Mouse (Mus musculus): ENCODE measurements around the gene Vwc2l. TPM values are rescaled to one million over a fixed set of nuclear protein-coding genes. Genes with fewer than 3 reads are reported as not detected.

The Vwc2l gene
- not detected in 2 replicates for polyA plus RNA-seq (2011; ENCODE audit: insufficient read depth, insufficient read length, low replicate concordance, missing spikeins)

DNA sequence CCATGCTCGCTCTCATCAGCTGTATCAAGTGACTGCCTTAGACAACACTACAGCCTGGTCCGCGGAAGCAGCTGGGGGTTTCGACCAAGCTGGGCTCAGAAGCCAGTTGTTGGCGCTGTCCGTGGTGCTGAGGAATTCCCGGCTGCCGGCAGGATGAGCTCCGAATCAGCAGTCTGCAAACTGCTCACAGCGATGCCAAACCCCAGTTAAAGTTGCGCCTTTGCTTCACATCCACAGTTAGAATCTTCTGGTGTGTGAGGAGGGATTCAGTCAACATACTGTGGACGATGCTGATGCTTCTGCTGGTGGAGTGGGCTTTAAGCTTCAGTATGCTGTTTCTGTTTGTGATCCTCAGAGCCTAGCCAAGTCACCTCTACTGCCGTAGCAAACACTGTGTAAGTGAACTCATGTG lies at the start of gene Vwc2l:
Vwc2l (plus strand) TSS at position 61 of the 412 bp plus-strand sequence.
- 16% methylated on average over 13 of the region's 13 CpGs for WGBS
- Histone ChIP-seq H3K27ac (ENCODE audit: control insufficient read depth, insufficient read depth, low read depth, low read length, poor library complexity) (no peak within 1 kb of the TSS), H3K4me3 (replicated peaks; ENCODE audit: control insufficient read depth, low read depth, low read length) (no peak within 1 kb of the TSS), H3K4me1 (ENCODE audit: control insufficient read depth, insufficient read depth, low read length) (no peaks in the 10 kb centered on the region)
- no peak for TF ChIP-seq CTCF (IDR thresholded peaks at IDR 0.05; ENCODE audit: control insufficient read depth, insufficient read depth, low read length)
- no peak for TF ChIP-seq POLR2A (IDR thresholded peaks at IDR 0.05; ENCODE audit: borderline replicate concordance, control insufficient read depth, low read depth, low read length)

DNA sequence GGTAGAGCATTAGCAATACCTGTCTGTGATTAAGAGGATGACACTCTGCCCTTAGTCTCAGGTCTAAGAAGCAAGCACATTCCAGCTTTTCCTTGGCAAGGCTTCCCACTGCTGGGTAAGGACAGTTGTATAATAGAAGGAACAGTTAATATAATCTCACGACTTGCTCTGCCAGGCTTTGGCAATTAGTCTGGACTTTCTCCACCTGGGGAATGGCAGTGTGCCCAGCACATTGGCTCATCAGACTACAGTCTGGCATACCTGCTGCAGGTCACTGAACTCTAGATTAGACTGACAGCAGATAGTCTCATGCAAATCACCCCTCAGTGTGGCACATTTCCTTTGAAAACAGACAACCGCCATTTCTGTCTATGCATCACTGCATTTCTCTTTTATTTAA lies 33.0 kb upstream of the Vwc2l start:
- WGBS = 81% methylated on average over 2 of the region's 2 CpGs
- TF ChIP-seq POLR2A (IDR thresholded peaks at IDR 0.05; ENCODE audit: borderline replicate concordance, control insufficient read depth, low read depth, low read length) = no peak
- H3K4me3 ChIP-seq (replicated peaks; ENCODE audit: control insufficient read depth, low read depth, low read length) = no peak overlapping the region
- no peak overlapping the region for H3K27ac ChIP-seq (ENCODE audit: control insufficient read depth, insufficient read depth, low read depth, low read length, poor library complexity)
- H3K4me1 ChIP-seq (ENCODE audit: control insufficient read depth, insufficient read depth, low read length) = no peaks in the 10 kb centered on the region

DNA sequence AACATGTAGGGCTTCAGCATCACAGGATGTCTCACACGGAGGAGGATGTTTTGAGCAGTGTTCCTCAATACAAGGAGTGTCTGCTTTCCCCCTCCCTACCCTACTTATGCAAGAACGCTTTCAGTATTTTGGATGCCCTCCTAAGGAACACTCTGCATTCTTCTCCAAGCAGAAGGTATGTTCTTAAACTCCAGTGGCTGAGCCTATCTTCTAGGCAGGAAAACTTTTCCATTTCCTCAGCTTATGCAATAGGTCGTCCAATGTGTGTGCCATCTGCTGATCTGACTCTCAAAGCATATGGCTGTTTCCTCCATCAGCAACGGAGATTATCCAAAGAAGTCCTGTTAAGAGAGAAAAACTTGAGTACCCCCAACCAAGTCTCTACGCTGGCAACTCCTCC lies 25.2 kb upstream of the Vwc2l start:
- no peak for TF ChIP-seq POLR2A (IDR thresholded peaks at IDR 0.05; ENCODE audit: borderline replicate concordance, control insufficient read depth, low read depth, low read length)
- no peak for TF ChIP-seq CTCF (IDR thresholded peaks at IDR 0.05; ENCODE audit: control insufficient read depth, insufficient read depth, low read length)
- no peaks in the 10 kb centered on the region for H3K4me1 ChIP-seq (ENCODE audit: control insufficient read depth, insufficient read depth, low read length)
- no peak overlapping the region for H3K27ac ChIP-seq (ENCODE audit: control insufficient read depth, insufficient read depth, low read depth, low read length, poor library complexity)
- 71% methylated on average over 5 of the region's 5 CpGs for WGBS
- no peak overlapping the region for H3K4me3 ChIP-seq (replicated peaks; ENCODE audit: control insufficient read depth, low read depth, low read length)

DNA sequence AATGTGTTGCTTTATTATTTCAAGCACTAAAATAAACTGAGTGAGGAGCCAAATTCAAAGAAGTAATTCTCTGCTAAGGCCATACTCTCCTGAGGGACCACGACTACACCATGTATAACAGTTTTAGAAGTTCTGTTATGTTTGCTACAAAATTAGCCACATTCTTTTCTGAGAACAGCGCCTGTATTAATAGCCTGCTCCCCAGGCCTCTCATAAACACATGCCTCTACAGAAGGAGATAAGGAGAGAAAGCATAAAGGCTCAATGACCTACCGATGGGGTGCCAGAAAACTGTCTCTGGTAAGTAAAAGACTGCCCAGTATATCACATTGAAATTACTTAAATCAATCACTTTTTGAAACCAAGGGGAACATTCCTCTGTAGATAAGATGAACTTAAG lies 21.6 kb upstream of the Vwc2l start:
- TF ChIP-seq CTCF (IDR thresholded peaks at IDR 0.05; ENCODE audit: control insufficient read depth, insufficient read depth, low read length) (no peak), POLR2A (IDR thresholded peaks at IDR 0.05; ENCODE audit: borderline replicate concordance, control insufficient read depth, low read depth, low read length) (no peak)
- WGBS = 66% methylated on average over 3 of the region's 3 CpGs
- no peak overlapping the region for H3K4me3 ChIP-seq (replicated peaks; ENCODE audit: control insufficient read depth, low read depth, low read length)
- no peak overlapping the region for H3K27ac ChIP-seq (ENCODE audit: control insufficient read depth, insufficient read depth, low read depth, low read length, poor library complexity)
- H3K4me1 ChIP-seq (ENCODE audit: control insufficient read depth, insufficient read depth, low read length) = no peaks in the 10 kb centered on the region

DNA sequence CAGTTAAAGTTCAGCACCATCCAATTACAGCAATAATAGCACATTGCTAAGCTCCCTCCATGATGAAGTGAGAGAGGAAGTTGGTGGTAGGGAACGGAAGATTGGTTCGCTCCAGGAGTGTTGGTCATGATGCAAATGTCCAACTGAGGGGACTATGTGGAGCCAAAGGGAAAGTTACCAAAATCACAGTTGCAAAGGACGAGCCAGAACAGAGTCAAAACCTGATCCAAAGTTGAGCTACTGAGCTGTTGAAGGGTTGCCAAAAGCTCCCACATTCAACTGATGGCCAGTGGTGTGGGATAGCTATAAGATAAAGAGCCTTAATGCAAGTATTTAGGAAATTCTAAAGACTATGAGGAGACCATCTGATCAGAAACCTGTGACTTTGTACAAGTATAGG lies 19.7 kb upstream of the Vwc2l start:
- Histone ChIP-seq H3K4me1 (ENCODE audit: control insufficient read depth, insufficient read depth, low read length) (no peaks in the 10 kb centered on the region), H3K4me3 (replicated peaks; ENCODE audit: control insufficient read depth, low read depth, low read length) (no peak overlapping the region), H3K27ac (ENCODE audit: control insufficient read depth, insufficient read depth, low read depth, low read length, poor library complexity) (no peak overlapping the region)
- 73% methylated on average over 3 of the region's 3 CpGs for WGBS
- TF ChIP-seq CTCF (IDR thresholded peaks at IDR 0.05; ENCODE audit: control insufficient read depth, insufficient read depth, low read length) (no peak), POLR2A (IDR thresholded peaks at IDR 0.05; ENCODE audit: borderline replicate concordance, control insufficient read depth, low read depth, low read length) (no peak)

DNA sequence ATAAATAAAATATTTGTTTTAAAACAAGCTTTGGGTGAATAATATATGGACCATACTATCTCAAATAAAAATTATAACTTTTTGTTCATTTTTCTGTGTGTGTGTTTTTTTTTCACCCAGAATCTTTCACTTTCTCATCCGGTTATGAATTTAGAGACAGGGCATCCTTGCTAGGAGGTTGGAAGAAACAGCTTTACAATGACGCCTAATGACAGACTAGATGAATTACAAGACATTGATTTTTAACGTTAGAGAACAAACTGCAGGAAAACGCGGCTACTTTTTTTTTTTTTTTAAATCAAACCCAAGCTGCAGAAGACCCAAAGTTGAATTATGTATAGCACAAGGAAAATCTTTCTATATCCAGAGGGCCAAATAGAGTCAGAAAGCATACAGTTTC lies 470 bp upstream of the Vwc2l start:
- H3K27ac ChIP-seq (ENCODE audit: control insufficient read depth, insufficient read depth, low read depth, low read length, poor library complexity) = no peak overlapping the region
- no peak overlapping the region for H3K4me3 ChIP-seq (replicated peaks; ENCODE audit: control insufficient read depth, low read depth, low read length)
- TF ChIP-seq POLR2A (IDR thresholded peaks at IDR 0.05; ENCODE audit: borderline replicate concordance, control insufficient read depth, low read depth, low read length) (no peak), CTCF (IDR thresholded peaks at IDR 0.05; ENCODE audit: control insufficient read depth, insufficient read depth, low read length) (no peak)
- H3K4me1 ChIP-seq (ENCODE audit: control insufficient read depth, insufficient read depth, low read length) = no peaks in the 10 kb centered on the region
- WGBS = 64% methylated on average over 5 of the region's 5 CpGs

DNA sequence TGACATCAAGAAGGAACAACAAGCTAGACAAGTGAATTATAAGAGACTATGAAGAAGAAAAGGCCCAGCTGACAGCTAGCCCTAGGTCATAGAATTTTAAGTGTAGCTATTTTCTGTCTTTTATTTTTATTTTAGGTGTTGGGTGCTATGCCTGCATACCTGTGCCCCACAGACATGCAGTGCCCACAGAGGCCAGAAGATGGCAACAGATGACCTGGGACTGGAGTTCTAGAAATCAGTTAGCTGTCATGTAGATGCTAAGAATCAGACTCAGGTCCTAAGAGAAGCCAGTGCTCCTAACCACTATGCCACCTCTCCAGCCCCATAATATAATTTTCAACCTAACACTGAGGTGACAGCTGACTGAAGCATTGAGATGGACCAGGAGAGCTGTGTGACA lies 61.6 kb downstream of the Vwc2l start:
- no peak overlapping the region for H3K4me3 ChIP-seq (replicated peaks; ENCODE audit: control insufficient read depth, low read depth, low read length)
- H3K27ac ChIP-seq (ENCODE audit: control insufficient read depth, insufficient read depth, low read depth, low read length, poor library complexity) = no peak overlapping the region
- H3K4me1 ChIP-seq (ENCODE audit: control insufficient read depth, insufficient read depth, low read length) = no peaks in the 10 kb centered on the region
- no peak for TF ChIP-seq CTCF (IDR thresholded peaks at IDR 0.05; ENCODE audit: control insufficient read depth, insufficient read depth, low read length)

DNA sequence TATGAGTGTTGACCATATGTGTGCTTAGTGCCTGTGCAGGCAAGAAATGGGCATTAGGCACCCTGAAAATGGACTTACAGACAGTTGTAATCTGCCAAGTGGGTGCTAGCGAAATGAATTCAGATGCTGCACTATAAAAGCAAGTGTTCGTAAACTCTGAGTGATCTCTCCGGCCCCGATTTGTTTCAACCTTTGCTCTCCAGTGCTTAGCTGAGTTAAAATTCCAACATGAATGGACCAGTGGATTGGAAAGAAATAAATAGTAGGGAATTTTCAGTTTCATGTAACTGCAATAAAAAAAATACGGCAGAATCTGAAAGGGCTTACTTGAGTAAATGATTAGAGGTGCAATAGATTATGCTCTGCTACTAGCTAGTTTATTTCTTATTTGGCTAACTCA lies 66.1 kb downstream of the Vwc2l start:
- TF ChIP-seq CTCF (IDR thresholded peaks at IDR 0.05; ENCODE audit: control insufficient read depth, insufficient read depth, low read length) (no peak), POLR2A (IDR thresholded peaks at IDR 0.05; ENCODE audit: borderline replicate concordance, control insufficient read depth, low read depth, low read length) (no peak)
- no peaks in the 10 kb centered on the region for H3K4me1 ChIP-seq (ENCODE audit: control insufficient read depth, insufficient read depth, low read length)
- H3K4me3 ChIP-seq (replicated peaks; ENCODE audit: control insufficient read depth, low read depth, low read length) = no peak overlapping the region
- WGBS = 88% methylated on average over 5 of the region's 5 CpGs
- H3K27ac ChIP-seq (ENCODE audit: control insufficient read depth, insufficient read depth, low read depth, low read length, poor library complexity) = no peak overlapping the region

DNA sequence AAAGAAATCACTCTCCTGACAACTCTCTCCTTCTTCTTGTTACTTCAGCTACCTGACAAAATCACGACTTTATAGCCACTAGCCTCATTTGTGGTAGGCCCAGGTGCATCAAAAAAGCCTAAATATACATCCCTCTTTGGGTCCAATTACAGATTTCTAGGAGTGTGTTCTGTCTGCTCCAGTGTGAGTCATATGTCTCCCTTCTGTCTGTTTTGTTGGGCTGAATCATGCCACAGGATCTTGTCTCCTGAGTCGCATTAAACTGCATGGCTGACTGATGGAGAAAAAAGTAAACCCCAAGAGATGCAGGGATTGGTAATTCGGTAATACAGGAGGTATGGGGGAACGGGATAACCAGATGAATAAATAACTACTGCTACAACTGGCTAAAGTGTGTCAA lies 69.6 kb downstream of the Vwc2l start:
- TF ChIP-seq CTCF (IDR thresholded peaks at IDR 0.05; ENCODE audit: control insufficient read depth, insufficient read depth, low read length) (no peak), POLR2A (IDR thresholded peaks at IDR 0.05; ENCODE audit: borderline replicate concordance, control insufficient read depth, low read depth, low read length) (no peak)
- Histone ChIP-seq H3K4me1 (ENCODE audit: control insufficient read depth, insufficient read depth, low read length) (no peaks in the 10 kb centered on the region), H3K27ac (ENCODE audit: control insufficient read depth, insufficient read depth, low read depth, low read length, poor library complexity) (no peak overlapping the region), H3K4me3 (replicated peaks; ENCODE audit: control insufficient read depth, low read depth, low read length) (no peak overlapping the region)
- 69% methylated on average over 4 of the region's 4 CpGs for WGBS

Data from bone marrow, adult 2 months (tissue).